Mouse (Mus musculus) megakaryocyte, embryonic 14.5 days (primary cell): ENCODE measurements around the gene 1810049J17Rik.

Experiments used
- FLI1 ChIP-seq: IDR thresholded peaks from 2 replicates; pipeline ENCODE4 v1.6.1; 2012; ENCODE audit warnings: low read length, inconsistent platforms, mixed read lengths
- GATA1 ChIP-seq: IDR thresholded peaks from 3 replicates; pipeline ENCODE4 v1.6.1; 2012; ENCODE audit warnings: mixed read lengths, low read length, inconsistent platforms, borderline replicate concordance

- no peak for TF ChIP-seq GATA1
- no peak for TF ChIP-seq FLI1
Measured at GRCm38 (mm10) chr15:12346916-12347315, 25.2 kb upstream of the 1810049J17Rik start.
